Mouse (Mus musculus) urinary bladder, postnatal 4 days (tissue): ENCODE measurements at regions not wholly inside any gene's neighbourhood (a gene's known extent, or its start where the extent isn't known, plus 50 kb on each side); places are given as distances from the start of the nearest gene placed in this dataset.

ENCODE experiments used
- DNase-seq, 2 experiments: peaks; one replicate each; pipeline ENCODE4 v3.0.0; 2021 to 2022; ENCODE audit warnings: low spot score in 2 of 2

DNA sequence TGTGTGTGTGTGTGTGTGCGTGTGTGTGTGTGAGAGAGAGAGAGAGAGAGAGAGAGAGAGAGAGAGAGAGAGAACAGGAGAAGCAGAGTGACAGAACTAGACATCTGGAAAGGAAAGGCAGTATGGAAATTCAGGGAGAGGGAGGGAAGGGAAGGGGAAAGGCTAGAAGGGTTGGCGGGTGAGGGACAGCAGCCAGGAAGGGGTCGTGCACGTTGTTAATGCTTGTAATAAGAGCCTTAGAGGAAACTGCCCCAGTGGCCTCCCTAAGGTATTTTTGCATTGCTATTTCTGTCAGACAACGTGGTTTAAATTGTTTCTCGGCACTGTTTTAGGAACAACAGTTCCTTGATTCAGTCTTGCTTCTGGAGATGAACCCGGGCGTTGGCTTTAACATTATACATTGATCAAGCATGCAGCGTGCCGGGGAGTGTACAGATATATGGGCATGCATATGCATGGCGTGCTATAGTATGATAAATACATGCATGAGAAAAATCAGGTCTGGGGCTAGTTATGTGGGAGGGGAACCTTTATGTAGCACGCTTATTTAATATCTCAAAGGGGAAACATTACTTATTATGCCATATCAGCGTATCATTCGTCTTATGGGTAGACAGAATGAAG, 52.6 kb upstream of the Ptgfrn start:
- DNase-seq = no peak

DNA sequence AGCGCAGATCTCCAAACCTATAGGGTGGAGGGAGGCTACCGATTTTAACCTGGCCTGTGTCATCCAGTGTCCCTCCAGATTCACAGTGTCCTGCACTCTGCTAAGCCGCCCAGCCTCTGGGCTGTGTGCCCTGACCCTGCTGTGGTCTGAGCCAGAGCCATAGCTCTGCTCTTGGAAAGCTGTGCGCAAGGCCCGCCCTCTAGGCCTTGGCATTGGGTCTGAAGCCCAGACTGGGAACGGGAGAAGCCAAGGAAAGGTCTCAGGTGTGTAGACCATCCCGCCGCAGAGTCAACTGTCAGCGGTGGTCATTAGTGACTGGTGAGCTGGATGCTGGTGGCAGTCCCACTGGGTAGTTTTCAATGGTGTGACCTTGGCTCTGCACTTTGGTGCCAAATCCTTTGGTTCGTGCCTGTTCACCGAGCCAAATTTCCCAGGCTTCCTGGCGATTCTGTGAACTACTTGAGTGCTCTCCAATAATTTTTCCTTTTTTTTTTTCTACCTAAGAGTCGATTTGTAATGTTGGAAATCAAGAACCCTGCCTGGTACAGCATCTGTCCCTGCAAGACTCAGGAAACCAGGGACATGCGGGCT, 52.0 kb upstream of the Ptgfrn start:
- DNase-seq = no peak

DNA sequence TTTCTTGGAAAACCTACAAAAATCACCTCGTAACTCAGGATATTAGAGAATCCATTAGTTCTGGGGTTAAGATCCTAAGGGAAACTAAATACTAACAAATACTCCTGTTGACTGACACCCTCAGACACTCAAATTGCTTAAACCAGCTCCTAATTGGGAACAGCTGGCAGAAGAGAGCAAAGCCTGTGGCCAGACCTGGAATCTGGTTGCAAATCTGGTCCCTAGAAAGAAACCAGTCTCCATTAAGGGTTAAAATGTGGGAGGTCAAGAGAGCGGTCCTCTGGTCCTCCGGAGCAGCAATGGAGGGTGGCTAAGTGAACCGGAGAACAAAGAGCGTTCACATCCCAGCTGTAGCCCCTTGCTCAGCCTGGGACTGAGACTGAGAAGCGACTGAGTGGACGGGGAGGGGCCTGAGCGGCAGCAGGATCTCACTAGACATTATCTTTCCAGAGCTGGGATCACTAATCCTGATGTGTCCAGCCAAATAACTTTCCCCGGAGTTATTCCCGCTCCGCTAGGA, 51.4 kb upstream of the Ptgfrn start:
- no peak for DNase-seq
